Mouse (Mus musculus): Measurements from ENCODE around the gene Scgb1c1. TPM values are rescaled to one million over a fixed set of nuclear protein-coding genes. Genes with fewer than 3 reads are reported as not detected.

The Scgb1c1 gene
- polyA plus RNA-seq, 1 experiment from 2014 or later = not detected

GRCm38 (mm10) chr7:140821305-140821652, 24.1 kb upstream of the Scgb1c1 start:
- WGBS = 50% methylated on average over 5 of the region's 5 CpGs
- no peak for ATAC-seq (ENCODE audit: low FRiP score, low TSS enrichment)
- no peak overlapping the region for H3K27ac ChIP-seq (ENCODE audit: low read depth, low read length)

GRCm38 (mm10) chr7:140821653-140822329, 23.6 kb upstream of the Scgb1c1 start, which contains the start of gene Zfp941:
Gene Zfp941, minus strand, starts transcription at chr7:140822178.
- peak; percentile 89 for ATAC-seq (ENCODE audit: low FRiP score, low TSS enrichment)
- H3K4me1 ChIP-seq (ENCODE audit: control insufficient read depth, insufficient read depth, low read length) = 0 out of 2 replicates have a peak, but pooled peaks cover 3% of the 10 kb centered on the region
- H3K9me3 ChIP-seq (ENCODE audit: control insufficient read depth, low read length) = no peaks in the 10 kb centered on the region
- no peaks in the 10 kb centered on the region for H3K36me3 ChIP-seq (ENCODE audit: control insufficient read depth, insufficient read depth, low read length)
- peak within 1 kb of the TSS; percentile 46 for H3K4me3 ChIP-seq (ENCODE audit: low read length)
- WGBS = 2% methylated on average over 21 of the region's 21 CpGs
- H3K27ac ChIP-seq (ENCODE audit: low read depth, low read length) = no peak within 1 kb of the TSS
- H3K27me3 ChIP-seq (ENCODE audit: control insufficient read depth, insufficient read depth, low read length) = no peaks in the 10 kb centered on the region
- peak within 1 kb of the TSS; percentile 46; the same call in 1 of the 2 replicates for H3K9ac ChIP-seq (ENCODE audit: low read depth, low read length)
- peak within 1 kb of the TSS; percentile 66 for H3K4me2 ChIP-seq (replicated peaks; ENCODE audit: low read depth, low read length)

More at GRCm38 (mm10) chr7:140821305-140821652, 24.1 kb upstream of the Scgb1c1 start:
- H3K27me3 ChIP-seq (ENCODE audit: control insufficient read depth, insufficient read depth, low read length) = no peaks in the 10 kb centered on the region
- H3K9me3 ChIP-seq (ENCODE audit: control insufficient read depth, low read length) = no peaks in the 10 kb centered on the region
- H3K4me2 ChIP-seq (replicated peaks; ENCODE audit: low read depth, low read length) = peak overlapping the region; percentile 66
- no peaks in the 10 kb centered on the region for H3K36me3 ChIP-seq (ENCODE audit: control insufficient read depth, insufficient read depth, low read length)
- no peak overlapping the region for H3K9ac ChIP-seq (ENCODE audit: low read depth, low read length)
- H3K4me1 ChIP-seq (ENCODE audit: control insufficient read depth, insufficient read depth, low read length) = 0 out of 2 replicates have a peak, but pooled peaks cover 3% of the 10 kb centered on the region
- H3K4me3 ChIP-seq (ENCODE audit: low read length) = peak overlapping the region; percentile 46

DNA sequence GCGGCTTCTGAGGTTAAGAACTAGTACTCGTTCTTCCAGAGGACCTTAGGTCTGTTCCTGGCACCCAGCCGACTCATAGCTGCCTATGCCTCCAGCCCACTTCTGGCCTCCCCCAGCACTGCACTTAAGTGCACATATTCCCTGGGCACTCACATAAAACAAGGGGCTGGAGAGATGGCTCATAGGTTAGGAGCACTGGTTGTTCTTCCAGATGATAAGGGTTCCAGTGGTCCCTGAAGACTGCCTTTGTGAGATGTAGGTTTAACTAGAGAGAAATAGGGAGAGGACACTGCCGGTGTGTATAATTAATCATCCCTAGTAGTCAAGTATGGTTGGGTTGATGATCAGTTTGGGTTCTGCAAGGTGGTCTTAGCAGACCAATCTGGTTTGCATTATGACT, 22.6 kb upstream of the Scgb1c1 start:
- 89% methylated on average over 4 of the region's 4 CpGs for WGBS
- Histone ChIP-seq H3K4me3 (ENCODE audit: low read length) (no peak overlapping the region), H3K27ac (ENCODE audit: low read depth, low read length) (no peak overlapping the region), H3K9me3 (ENCODE audit: control insufficient read depth, low read length) (no peaks in the 10 kb centered on the region), H3K4me2 (replicated peaks; ENCODE audit: low read depth, low read length) (no peak overlapping the region), H3K4me1 (ENCODE audit: control insufficient read depth, insufficient read depth, low read length) (0 out of 2 replicates have a peak, but pooled peaks cover 3% of the 10 kb centered on the region), H3K9ac (ENCODE audit: low read depth, low read length) (no peak overlapping the region), H3K36me3 (ENCODE audit: control insufficient read depth, insufficient read depth, low read length) (no peaks in the 10 kb centered on the region), H3K27me3 (ENCODE audit: control insufficient read depth, insufficient read depth, low read length) (no peaks in the 10 kb centered on the region)
- ATAC-seq (ENCODE audit: low FRiP score, low TSS enrichment) = no peak

DNA sequence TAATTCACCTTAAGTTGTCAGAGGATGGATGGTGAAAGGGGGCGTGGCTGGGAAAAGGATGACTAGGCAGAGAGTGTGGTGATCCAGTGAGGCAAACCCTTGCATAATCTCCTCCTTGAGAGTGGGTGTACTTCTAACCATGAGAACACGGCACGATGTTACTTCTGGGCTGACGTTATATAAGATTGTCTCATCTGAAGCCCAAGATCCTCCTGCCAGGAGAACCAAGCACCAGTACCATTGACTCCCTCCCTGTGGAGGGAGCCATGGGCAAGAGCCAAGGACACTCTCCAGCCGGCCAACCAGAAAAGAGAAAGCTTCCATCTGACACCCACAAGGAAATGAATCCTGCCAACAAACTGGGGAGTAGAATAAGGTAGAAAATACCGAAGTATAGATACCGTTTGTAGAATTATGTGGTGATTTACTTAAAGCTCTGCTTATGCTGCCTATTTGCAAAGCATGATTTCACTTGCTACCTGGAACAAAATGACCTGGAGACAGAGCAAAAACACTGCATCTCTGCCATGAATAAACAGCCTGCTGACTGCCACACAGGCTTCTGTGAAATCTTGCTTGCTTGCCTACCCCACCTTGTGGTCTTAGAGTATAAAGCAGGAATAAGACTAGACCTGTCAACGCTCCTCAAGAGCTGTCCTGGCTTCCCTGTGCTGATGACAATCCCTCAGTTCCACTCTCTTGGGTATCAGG, 17.0 kb upstream of the Scgb1c1 start:
- Histone ChIP-seq H3K4me2 (replicated peaks; ENCODE audit: low read depth, low read length) (no peak overlapping the region), H3K9ac (ENCODE audit: low read depth, low read length) (no peak overlapping the region), H3K36me3 (ENCODE audit: control insufficient read depth, insufficient read depth, low read length) (no peaks in the 10 kb centered on the region), H3K4me3 (ENCODE audit: low read length) (no peak overlapping the region), H3K27me3 (ENCODE audit: control insufficient read depth, insufficient read depth, low read length) (no peaks in the 10 kb centered on the region), H3K4me1 (ENCODE audit: control insufficient read depth, insufficient read depth, low read length) (no peaks in the 10 kb centered on the region), H3K9me3 (ENCODE audit: control insufficient read depth, low read length) (no peaks in the 10 kb centered on the region), H3K27ac (ENCODE audit: low read depth, low read length) (no peak overlapping the region)
- no peak for ATAC-seq (ENCODE audit: low FRiP score, low TSS enrichment)
- WGBS = 35% methylated on average over 8 of the region's 8 CpGs

DNA sequence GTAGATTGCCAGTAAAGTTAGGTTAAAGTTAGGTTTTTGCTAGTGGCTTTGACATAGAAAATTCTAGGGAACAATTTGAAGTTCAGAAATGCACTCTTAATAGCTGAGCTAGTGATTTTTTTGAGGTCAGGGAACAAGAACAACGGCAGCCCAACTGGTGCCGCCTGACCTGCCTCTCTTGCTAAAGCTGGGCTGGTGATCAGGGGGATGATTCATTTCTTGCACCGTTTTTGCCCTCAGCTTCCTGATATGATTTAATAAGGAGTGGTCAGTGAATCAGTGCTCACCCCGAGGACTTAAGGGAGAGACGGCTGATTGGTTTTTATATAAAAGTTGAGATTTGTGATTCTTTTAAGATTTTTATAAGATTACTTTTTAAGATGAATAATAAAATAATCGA, 13.9 kb upstream of the Scgb1c1 start:
- ATAC-seq (ENCODE audit: low FRiP score, low TSS enrichment) = no peak
- WGBS = 64% methylated on average over 6 of the region's 6 CpGs
- no peaks in the 10 kb centered on the region for H3K36me3 ChIP-seq (ENCODE audit: control insufficient read depth, insufficient read depth, low read length)
- H3K4me2 ChIP-seq (replicated peaks; ENCODE audit: low read depth, low read length) = no peak overlapping the region
- no peaks in the 10 kb centered on the region for H3K9me3 ChIP-seq (ENCODE audit: control insufficient read depth, low read length)
- H3K27me3 ChIP-seq (ENCODE audit: control insufficient read depth, insufficient read depth, low read length) = no peaks in the 10 kb centered on the region
- no peaks in the 10 kb centered on the region for H3K4me1 ChIP-seq (ENCODE audit: control insufficient read depth, insufficient read depth, low read length)
- H3K4me3 ChIP-seq (ENCODE audit: low read length) = no peak overlapping the region
- H3K9ac ChIP-seq (ENCODE audit: low read depth, low read length) = no peak overlapping the region
- H3K27ac ChIP-seq (ENCODE audit: low read depth, low read length) = no peak overlapping the region

DNA sequence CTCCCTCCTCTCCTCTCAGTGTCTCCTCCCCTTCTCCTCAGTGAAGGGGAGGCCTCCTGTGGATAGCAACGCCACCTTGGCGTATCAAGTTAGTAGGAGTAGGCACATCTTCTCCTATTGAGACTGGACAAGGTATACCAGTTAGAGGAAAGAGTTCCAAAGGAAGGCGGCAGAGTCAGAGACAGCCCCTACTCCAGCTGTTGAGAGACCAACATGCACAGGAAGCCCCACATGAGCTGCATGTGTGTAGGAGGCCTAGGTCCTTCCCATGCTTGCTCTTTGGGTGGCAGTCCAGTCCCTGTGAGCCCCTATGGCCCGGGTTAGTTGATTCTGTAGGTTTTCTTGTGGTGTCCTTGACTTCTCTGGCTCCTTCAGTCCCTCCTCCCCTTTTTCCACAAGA, 12.0 kb upstream of the Scgb1c1 start:
- H3K9me3 ChIP-seq (ENCODE audit: control insufficient read depth, low read length) = no peaks in the 10 kb centered on the region
- no peak for ATAC-seq (ENCODE audit: low FRiP score, low TSS enrichment)
- H3K36me3 ChIP-seq (ENCODE audit: control insufficient read depth, insufficient read depth, low read length) = no peaks in the 10 kb centered on the region
- no peak overlapping the region for H3K27ac ChIP-seq (ENCODE audit: low read depth, low read length)
- no peak overlapping the region for H3K4me3 ChIP-seq (ENCODE audit: low read length)
- H3K4me1 ChIP-seq (ENCODE audit: control insufficient read depth, insufficient read depth, low read length) = no peaks in the 10 kb centered on the region
- H3K9ac ChIP-seq (ENCODE audit: low read depth, low read length) = no peak overlapping the region
- no peak overlapping the region for H3K4me2 ChIP-seq (replicated peaks; ENCODE audit: low read depth, low read length)
- WGBS = 85% methylated on average over 4 of the region's 4 CpGs
- H3K27me3 ChIP-seq (ENCODE audit: control insufficient read depth, insufficient read depth, low read length) = no peaks in the 10 kb centered on the region

GRCm38 (mm10) chr7:140834968-140835757, 10.2 kb upstream of the Scgb1c1 start, which contains the start of gene Urah:
Gene Urah, plus strand, starts transcription at chr7:140835018.
- Histone ChIP-seq H3K4me1 (ENCODE audit: control insufficient read depth, insufficient read depth, low read length) (no peaks in the 10 kb centered on the region), H3K36me3 (ENCODE audit: control insufficient read depth, insufficient read depth, low read length) (no peaks in the 10 kb centered on the region), H3K4me2 (replicated peaks; ENCODE audit: low read depth, low read length) (no peak within 1 kb of the TSS), H3K27me3 (ENCODE audit: control insufficient read depth, insufficient read depth, low read length) (no peaks in the 10 kb centered on the region; the same call in 1 of the 2 replicates), H3K9ac (ENCODE audit: low read depth, low read length) (no peak within 1 kb of the TSS), H3K4me3 (ENCODE audit: low read length) (no peak within 1 kb of the TSS), H3K9me3 (ENCODE audit: control insufficient read depth, low read length) (no peaks in the 10 kb centered on the region), H3K27ac (ENCODE audit: low read depth, low read length) (no peak within 1 kb of the TSS)
- peak; percentile 14; the same call in 1 of the 2 replicates for ATAC-seq (ENCODE audit: low FRiP score, low TSS enrichment)
- WGBS = 48% methylated on average over 20 of the region's 20 CpGs

DNA sequence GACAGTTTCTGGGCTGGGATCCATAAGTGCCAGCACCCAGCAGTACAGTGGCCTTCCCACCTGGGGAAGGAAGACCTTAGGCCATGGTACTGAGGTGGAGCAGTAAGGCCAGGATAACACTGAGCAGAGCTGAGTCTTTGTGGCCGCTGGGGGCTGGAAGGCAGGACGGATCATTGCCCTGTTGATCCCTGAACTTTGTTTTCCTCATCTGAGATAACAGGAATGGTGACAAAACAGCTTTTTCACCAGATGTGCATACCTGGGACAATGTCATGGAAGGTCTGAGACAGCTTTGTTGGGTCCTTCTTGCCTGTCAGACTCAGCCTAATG, 9.6 kb upstream of the Scgb1c1 start:
- H3K9me3 ChIP-seq (ENCODE audit: control insufficient read depth, low read length) = no peaks in the 10 kb centered on the region
- H3K27me3 ChIP-seq (ENCODE audit: control insufficient read depth, insufficient read depth, low read length) = no peaks in the 10 kb centered on the region; the same call in 1 of the 2 replicates
- no peak overlapping the region for H3K4me2 ChIP-seq (replicated peaks; ENCODE audit: low read depth, low read length)
- H3K4me3 ChIP-seq (ENCODE audit: low read length) = no peak overlapping the region
- WGBS = 83% methylated on average over 2 of the region's 2 CpGs
- H3K9ac ChIP-seq (ENCODE audit: low read depth, low read length) = no peak overlapping the region
- ATAC-seq (ENCODE audit: low FRiP score, low TSS enrichment) = no peak
- H3K27ac ChIP-seq (ENCODE audit: low read depth, low read length) = no peak overlapping the region
- H3K4me1 ChIP-seq (ENCODE audit: control insufficient read depth, insufficient read depth, low read length) = no peaks in the 10 kb centered on the region
- H3K36me3 ChIP-seq (ENCODE audit: control insufficient read depth, insufficient read depth, low read length) = no peaks in the 10 kb centered on the region
